Mouse (Mus musculus) cortical plate, adult 2 months (tissue): ENCODE measurements around the gene Kcnip4.

Experiments
- CTCF ChIP-seq: fragments of 200-500 bp; IDR thresholded peaks from 2 replicates; pipeline ENCODE4 v1.5.1; 2011; ENCODE audit warnings: mild to moderate bottlenecking, control low read depth, low read length; ENCODE audit not compliant: insufficient read depth; ENCODE audit errors: extremely low read depth
- POLR2A ChIP-seq: fragments of 200-500 bp; IDR thresholded peaks from 2 replicates; pipeline ENCODE4 v1.6.1; 2011; ENCODE audit warnings: mild to moderate bottlenecking, low read length, control low read depth; ENCODE audit not compliant: insufficient read depth; ENCODE audit errors: extremely low read depth

DNA sequence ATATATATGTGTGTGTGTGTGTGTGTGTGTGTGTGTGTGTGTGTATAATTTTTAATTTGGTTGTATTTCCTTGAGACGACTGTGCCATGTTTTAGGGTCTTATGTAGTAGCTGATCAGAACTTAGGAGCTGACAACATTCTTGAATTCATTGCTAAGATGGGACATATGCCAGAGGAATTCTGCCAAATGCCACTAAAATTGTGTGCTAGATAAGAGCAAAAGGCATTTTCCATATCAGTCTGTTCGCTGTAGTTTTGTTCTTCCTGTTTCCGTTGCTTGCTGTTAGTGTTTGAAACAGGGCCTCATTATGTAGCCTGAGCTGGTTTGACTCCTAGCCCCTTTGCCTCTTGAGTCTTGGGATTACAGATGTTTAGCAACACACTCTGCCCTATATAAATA lies 73.8 kb downstream of the Kcnip4 start:
- TF ChIP-seq POLR2A (no peak), CTCF (no peak)
